Mouse (Mus musculus): ENCODE measurements around the gene Il17re. TPM values are rescaled to one million over a fixed set of nuclear protein-coding genes. Genes with fewer than 3 reads are reported as not detected.
A peak's percentile ranks its signal among the peaks of the same experiment; 100 is the strongest.

The Il17re gene
- polyA plus RNA-seq, 1 experiment from 2014 or later = 1.6 TPM

DNA sequence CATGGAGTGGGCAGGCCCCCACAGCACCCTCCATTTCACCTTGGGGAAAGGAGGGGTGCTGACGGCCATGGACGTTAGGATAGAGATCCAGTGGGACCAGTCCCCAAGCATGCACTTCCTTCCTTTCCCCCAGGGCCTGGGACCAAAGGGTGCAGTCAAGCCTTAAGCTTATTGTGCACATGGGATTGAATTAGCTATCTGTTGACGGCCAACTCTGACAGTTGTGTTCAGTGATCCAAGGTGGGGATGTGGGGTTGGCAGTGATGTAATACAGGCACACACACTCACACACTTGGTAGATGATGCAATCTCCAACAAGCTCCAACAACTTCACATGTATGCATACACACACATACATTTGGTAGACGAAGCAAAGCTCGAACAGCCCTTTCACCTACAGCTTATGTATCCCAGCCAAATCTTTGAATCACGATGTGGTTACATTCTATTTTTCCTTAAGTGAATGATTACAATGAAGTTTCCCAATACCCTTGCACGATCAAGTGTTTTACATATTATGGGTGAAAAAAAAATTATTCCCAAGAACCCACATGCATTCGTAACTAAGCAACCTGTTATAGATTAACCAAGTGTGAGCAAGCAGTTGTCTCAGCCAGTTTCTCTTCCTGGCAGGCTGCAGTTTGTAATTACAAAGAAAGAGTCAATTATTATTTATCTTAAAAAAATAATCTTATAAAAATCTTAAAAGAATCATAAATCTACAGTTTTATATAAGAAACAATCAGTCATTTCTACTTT lies 13.9 kb upstream of the Il17re start:
- H3K4me3 ChIP-seq = no peak overlapping the region
- ATAC-seq (ENCODE audit: low FRiP score, low read depth) = no peak
- H3K36me3 ChIP-seq = peaks cover 32% of the 10 kb centered on the region
- H3K9ac ChIP-seq = no peak overlapping the region
- H3K4me2 ChIP-seq (replicated peaks) = no peak overlapping the region
- no peak overlapping the region for H3K27ac ChIP-seq
- WGBS = 91% methylated on average over 8 of the region's 8 CpGs
- no peaks in the 10 kb centered on the region for H3K27me3 ChIP-seq (replicated peaks)
- peaks cover 6% of the 10 kb centered on the region for H3K4me1 ChIP-seq
- H3K9me3 ChIP-seq = no peaks in the 10 kb centered on the region

DNA sequence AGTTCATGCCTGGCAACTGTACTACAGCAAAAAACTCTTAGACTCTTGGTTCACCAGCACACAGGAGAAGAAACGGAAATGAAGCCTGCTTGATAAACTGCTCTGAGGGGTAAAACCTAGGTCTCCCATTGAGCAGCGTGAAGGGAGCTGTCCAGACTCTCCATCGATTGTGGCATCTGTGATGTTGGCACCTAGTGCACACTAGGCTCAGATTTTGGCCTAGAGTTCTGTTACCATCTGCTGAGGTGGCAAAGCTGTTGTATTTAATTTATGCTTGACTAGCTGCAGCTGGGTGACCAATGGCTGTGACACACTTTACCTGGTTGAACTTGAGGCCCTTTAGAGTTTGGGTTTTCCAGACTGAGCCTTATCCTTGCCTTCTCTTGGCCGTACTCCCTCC lies 10.6 kb upstream of the Il17re start:
- 94% methylated on average over 4 of the region's 4 CpGs for WGBS
- Histone ChIP-seq H3K9me3 (no peaks in the 10 kb centered on the region), H3K27me3 (replicated peaks) (no peaks in the 10 kb centered on the region), H3K4me1 (peaks cover 6% of the 10 kb centered on the region), H3K36me3 (peaks cover 32% of the 10 kb centered on the region), H3K27ac (no peak overlapping the region), H3K9ac (no peak overlapping the region), H3K4me2 (replicated peaks) (no peak overlapping the region), H3K4me3 (no peak overlapping the region)
- no peak for ATAC-seq (ENCODE audit: low FRiP score, low read depth)

DNA sequence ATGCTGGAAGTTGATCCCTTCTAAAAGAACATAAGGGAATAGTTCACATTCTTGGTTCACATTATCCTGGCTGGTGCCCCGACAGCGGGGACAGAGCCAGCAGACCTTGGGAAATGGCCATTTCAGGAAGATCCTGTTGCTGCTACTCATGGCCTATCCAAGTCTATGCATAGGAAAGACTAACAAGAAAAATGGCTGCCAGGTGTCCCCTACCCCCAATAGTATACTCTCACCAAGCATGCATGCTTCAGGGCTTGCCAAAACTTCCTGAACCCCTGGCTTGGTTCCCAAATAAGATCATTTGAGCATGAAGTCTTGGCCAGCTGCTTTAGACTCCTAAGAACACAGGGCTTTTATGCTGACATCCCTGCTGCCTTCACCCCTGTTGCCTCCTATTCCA lies 6.4 kb upstream of the Il17re start:
- Histone ChIP-seq H3K27ac (no peak overlapping the region), H3K27me3 (replicated peaks) (no peaks in the 10 kb centered on the region), H3K9me3 (no peaks in the 10 kb centered on the region), H3K36me3 (peaks cover 25% of the 10 kb centered on the region), H3K4me1 (no peaks in the 10 kb centered on the region), H3K4me3 (no peak overlapping the region), H3K4me2 (replicated peaks) (no peak overlapping the region), H3K9ac (no peak overlapping the region)
- no peak for ATAC-seq (ENCODE audit: low FRiP score, low read depth)
- WGBS = 80% methylated on average over 2 of the region's 2 CpGs

DNA sequence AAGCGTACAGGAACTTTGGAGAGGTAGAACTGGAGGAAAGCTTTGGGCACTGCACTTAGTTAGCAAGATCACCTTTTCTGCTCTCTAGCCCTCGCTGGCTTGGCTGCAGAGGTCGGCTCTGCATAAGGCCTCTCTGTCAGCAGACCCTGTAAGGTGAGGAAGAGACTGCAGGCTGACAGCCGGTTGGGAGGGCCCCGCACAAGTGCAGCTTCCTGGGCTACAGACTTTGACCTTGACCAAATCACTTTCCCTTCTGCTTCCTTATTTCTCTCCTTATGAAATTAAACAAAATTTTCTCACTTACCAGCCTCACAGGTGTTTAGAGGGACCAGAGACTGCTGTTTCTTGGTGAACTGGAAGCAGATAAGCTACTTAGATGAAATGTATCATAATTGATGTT lies 3.3 kb upstream of the Il17re start:
- Histone ChIP-seq H3K27me3 (replicated peaks) (no peaks in the 10 kb centered on the region), H3K4me3 (no peak overlapping the region)

DNA sequence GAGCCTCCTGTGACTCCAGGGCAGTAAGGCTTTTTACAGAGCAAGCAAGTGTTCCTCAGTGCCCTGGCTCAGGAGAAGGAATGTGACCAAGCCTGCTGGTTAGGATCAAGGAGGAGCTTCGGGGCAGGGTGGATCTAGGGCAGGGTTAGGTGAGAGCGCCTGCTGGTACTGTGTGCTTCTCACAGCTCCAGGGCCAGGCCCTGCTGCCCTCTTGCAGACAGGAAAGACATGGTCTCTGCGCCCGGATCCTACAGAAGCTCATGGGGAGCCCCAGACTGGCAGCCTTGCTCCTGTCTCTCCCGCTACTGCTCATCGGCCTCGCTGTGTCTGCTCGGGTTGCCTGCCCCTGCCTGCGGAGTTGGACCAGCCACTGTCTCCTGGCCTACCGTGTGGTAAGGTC lies 351 bp downstream of the Il17re start:
- H3K27ac ChIP-seq = no peak overlapping the region
- H3K36me3 ChIP-seq = no peaks in the 10 kb centered on the region
- no peak overlapping the region for H3K4me2 ChIP-seq (replicated peaks)
- H3K9ac ChIP-seq = no peak overlapping the region
- H3K9me3 ChIP-seq = no peaks in the 10 kb centered on the region
- WGBS = 69% methylated on average over 10 of the region's 10 CpGs
- ATAC-seq (ENCODE audit: low FRiP score, low read depth) = no peak
- no peak overlapping the region for H3K4me3 ChIP-seq
- H3K27me3 ChIP-seq (replicated peaks) = no peaks in the 10 kb centered on the region
- no peaks in the 10 kb centered on the region for H3K4me1 ChIP-seq

More for the DNA sequence above, 3.3 kb upstream of the Il17re start:
- no peak overlapping the region for H3K4me2 ChIP-seq (replicated peaks)
- H3K36me3 ChIP-seq = no peaks in the 10 kb centered on the region
- no peak for ATAC-seq (ENCODE audit: low FRiP score, low read depth)
- H3K9me3 ChIP-seq = no peaks in the 10 kb centered on the region
- H3K27ac ChIP-seq = no peak overlapping the region
- WGBS = 71% methylated on average over 5 of the region's 5 CpGs
- no peaks in the 10 kb centered on the region for H3K4me1 ChIP-seq
- H3K9ac ChIP-seq = no peak overlapping the region

DNA sequence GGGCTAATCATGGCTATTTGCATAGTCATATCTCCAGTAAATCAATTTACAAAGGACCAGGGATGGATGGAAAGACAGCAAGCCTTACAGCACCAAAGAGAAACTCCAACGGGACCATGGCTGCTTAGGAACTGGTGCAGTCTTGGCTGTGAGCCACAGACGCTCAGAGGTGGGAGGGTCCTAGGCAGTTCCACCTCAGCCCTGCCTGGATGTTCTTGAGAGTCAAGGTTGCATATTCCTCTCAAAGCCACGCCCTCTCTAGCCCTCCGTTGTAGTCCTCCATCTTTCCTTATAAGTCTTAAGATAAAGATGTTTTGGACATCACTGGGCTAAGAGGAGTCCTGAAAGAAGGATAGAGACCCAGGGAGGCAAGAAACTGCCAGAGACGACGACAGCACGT lies 5.8 kb downstream of the Il17re start:
- WGBS = 67% methylated on average over 7 of the region's 7 CpGs

DNA sequence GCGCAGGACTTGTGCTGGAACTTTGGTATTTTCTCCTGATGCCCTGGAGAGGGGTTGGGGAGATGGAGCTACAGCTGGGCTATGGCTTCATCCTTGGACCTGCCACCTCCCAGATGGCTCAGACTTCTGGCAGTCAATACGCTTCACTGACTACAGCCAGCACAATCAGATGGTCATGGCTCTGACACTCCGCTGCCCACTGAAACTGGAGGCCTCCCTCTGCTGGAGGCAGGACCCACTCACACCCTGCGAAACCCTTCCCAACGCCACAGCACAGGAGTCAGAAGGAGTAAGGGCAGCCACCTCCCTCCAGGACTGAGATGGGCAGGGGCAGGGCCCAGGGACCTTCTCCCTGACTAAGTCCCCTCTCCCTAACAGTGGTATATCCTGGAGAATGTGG lies 7.3 kb downstream of the Il17re start:
- Histone ChIP-seq H3K36me3 (no peaks in the 10 kb centered on the region), H3K27me3 (replicated peaks) (peaks cover 13% of the 10 kb centered on the region), H3K9me3 (no peaks in the 10 kb centered on the region), H3K4me2 (replicated peaks) (no peak overlapping the region), H3K4me3 (no peak overlapping the region), H3K4me1 (peaks cover 11% of the 10 kb centered on the region), H3K27ac (no peak overlapping the region), H3K9ac (no peak overlapping the region)
- no peak for ATAC-seq (ENCODE audit: low FRiP score, low read depth)
- WGBS = 56% methylated on average over 5 of the region's 5 CpGs

More for the DNA sequence above, 5.8 kb downstream of the Il17re start:
- Histone ChIP-seq H3K9me3 (no peaks in the 10 kb centered on the region), H3K36me3 (no peaks in the 10 kb centered on the region), H3K4me2 (replicated peaks) (no peak overlapping the region), H3K9ac (no peak overlapping the region), H3K27me3 (replicated peaks) (no peaks in the 10 kb centered on the region), H3K27ac (no peak overlapping the region), H3K4me3 (no peak overlapping the region), H3K4me1 (0 out of 2 replicates have a peak, but pooled peaks cover 4% of the 10 kb centered on the region)
- ATAC-seq (ENCODE audit: low FRiP score, low read depth) = no peak

DNA sequence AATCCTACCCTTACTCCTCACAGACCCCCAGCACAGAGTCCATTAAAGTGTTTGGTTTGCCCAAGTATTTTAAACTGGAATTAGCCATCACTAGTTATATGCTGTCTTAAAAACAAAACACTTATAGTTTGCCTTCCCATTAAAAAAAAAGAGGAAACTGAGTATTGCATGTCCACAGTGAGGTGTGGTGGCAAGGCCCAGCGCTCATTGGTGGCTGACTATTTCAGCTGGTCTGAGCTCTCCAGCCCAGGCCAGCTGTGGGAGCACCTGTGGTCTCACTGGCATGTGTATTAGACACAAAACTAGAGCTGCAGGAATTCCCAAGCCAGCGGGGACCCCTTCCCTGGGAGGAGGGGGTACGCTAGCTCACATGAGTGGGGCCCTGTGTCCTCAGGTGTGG lies 10.2 kb downstream of the Il17re start:
- H3K4me3 ChIP-seq = no peak overlapping the region
- peaks cover 24% of the 10 kb centered on the region for H3K27me3 ChIP-seq (replicated peaks)
- no peak for ATAC-seq (ENCODE audit: low FRiP score, low read depth)
- peaks cover 11% of the 10 kb centered on the region for H3K4me1 ChIP-seq
- H3K27ac ChIP-seq = no peak overlapping the region
- H3K9me3 ChIP-seq = no peaks in the 10 kb centered on the region
- WGBS = 66% methylated on average over 3 of the region's 3 CpGs
- peak overlapping the region; percentile 66 for H3K4me2 ChIP-seq (replicated peaks)
- no peak overlapping the region for H3K9ac ChIP-seq
- no peaks in the 10 kb centered on the region for H3K36me3 ChIP-seq

DNA sequence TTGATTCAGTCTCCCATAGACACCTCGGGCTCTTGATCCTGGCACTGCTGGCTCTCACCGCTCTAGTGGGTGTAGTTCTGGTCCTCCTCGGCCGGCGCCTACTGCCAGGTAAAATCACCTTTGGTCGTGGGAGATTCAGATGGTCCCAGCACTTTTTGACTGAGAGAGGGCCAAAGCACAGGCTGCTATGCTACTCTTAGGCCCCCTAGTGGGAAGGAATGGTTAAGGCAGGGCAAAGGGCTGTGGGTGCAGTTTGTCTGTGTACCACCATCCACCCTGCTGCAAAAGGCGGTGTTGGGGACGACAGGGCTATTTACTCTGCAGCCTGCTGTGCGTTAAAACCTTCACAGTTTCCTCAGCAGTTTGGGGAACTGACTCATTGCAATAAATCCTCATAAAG lies 10.7 kb downstream of the Il17re start:
- H3K9ac ChIP-seq = no peak overlapping the region
- H3K27me3 ChIP-seq (replicated peaks) = peaks cover 24% of the 10 kb centered on the region
- H3K4me3 ChIP-seq = peak overlapping the region; percentile 33
- 7% methylated on average over 9 of the region's 9 CpGs for WGBS
- H3K4me2 ChIP-seq (replicated peaks) = peak overlapping the region; percentile 66
- ATAC-seq (ENCODE audit: low FRiP score, low read depth) = peak; percentile 74
- no peaks in the 10 kb centered on the region for H3K9me3 ChIP-seq
- H3K36me3 ChIP-seq = no peaks in the 10 kb centered on the region
- no peak overlapping the region for H3K27ac ChIP-seq
- peaks cover 11% of the 10 kb centered on the region for H3K4me1 ChIP-seq

DNA sequence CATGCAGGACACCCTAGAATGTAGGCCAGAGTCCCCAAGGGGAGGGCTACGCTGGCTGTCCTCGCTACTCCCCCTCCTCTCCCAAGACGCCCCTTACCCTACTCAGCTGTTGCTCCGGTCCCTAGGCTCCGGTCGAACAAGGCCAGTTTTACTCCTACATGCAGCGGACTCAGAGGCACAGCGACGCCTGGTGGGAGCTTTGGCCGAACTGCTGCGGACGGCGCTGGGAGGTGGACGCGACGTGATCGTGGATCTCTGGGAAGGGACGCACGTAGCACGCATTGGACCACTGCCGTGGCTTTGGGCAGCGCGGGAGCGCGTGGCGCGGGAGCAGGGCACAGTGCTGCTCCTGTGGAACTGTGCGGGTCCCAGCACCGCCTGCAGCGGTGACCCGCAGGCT lies 11.1 kb downstream of the Il17re start:
- no peak overlapping the region for H3K27ac ChIP-seq
- H3K9ac ChIP-seq = peak overlapping the region; percentile 44; the same call in 1 of the 2 replicates
- no peaks in the 10 kb centered on the region for H3K36me3 ChIP-seq
- WGBS = under 1% methylated on average over 31 of the region's 31 CpGs
- peak; percentile 72 for ATAC-seq (ENCODE audit: low FRiP score, low read depth)
- peaks cover 11% of the 10 kb centered on the region for H3K4me1 ChIP-seq
- H3K9me3 ChIP-seq = no peaks in the 10 kb centered on the region
- peaks cover 26% of the 10 kb centered on the region for H3K27me3 ChIP-seq (replicated peaks)
- peak overlapping the region; percentile 33 for H3K4me3 ChIP-seq
- peak overlapping the region; percentile 66 for H3K4me2 ChIP-seq (replicated peaks)

DNA sequence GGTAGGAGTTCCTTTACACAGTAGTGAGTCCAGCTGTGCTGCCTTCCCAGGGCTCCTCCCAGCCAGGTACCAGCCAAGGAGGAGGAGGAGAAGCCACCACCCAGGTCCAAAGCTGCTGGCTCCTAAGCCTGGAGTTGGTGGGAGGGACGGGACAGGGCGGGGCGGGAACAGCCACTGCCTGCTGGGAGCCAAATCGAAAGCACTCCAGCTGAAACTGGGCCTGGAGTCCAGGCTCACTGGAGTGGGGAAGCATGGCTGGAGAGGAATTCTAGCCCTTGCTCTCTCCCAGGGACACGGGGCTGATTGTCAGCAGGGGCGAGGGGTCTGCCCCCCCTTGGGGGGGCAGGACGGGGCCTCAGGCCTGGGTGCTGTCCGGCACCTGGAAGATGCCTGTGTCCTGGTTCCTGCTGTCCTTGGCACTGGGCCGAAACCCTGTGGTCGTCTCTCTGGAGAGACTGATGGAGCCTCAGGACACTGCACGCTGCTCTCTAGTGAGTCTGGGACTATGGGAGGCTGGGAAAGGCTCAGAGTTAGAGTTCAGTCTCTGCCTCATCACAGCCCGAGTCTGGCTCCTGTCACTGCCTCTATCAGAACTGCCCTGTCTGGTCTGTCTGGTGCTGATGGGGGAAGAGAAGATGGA lies 13.1 kb downstream of the Il17re start, which contains the start of gene Il17rc:
Gene Il17rc, plus strand, starts transcription at position 131 of the 640 bp plus-strand sequence.
- peak within 1 kb of the TSS; percentile 20; the same call in 1 of the 2 replicates for H3K4me2 ChIP-seq (replicated peaks)
- 23% methylated on average over 12 of the region's 12 CpGs for WGBS
- no peak within 1 kb of the TSS for H3K9ac ChIP-seq
- peaks cover 11% of the 10 kb centered on the region for H3K4me1 ChIP-seq
- H3K27me3 ChIP-seq (replicated peaks) = peaks cover 26% of the 10 kb centered on the region
- ATAC-seq (ENCODE audit: low FRiP score, low read depth) = no peak
- H3K4me3 ChIP-seq = no peak within 1 kb of the TSS
- no peaks in the 10 kb centered on the region for H3K36me3 ChIP-seq
- H3K27ac ChIP-seq = no peak within 1 kb of the TSS
- no peaks in the 10 kb centered on the region for H3K9me3 ChIP-seq

DNA sequence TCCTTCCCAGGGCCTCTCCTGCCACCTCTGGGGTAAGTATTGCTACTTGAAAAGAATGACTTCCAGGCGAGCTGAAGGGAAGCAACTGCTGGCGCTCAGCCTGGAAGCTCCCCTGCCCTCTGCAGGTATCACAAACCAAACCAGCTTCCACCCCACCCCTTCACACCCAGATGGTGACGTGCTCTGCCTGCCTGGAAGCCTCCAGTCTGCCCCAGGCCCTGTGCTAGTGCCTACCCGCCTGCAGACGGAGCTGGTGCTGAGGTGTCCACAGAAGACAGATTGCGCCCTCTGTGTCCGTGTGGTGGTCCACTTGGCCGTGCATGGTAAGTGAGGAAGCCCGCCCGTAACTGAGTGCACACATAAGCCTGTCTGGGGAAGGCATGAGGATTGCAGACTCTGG lies 13.8 kb downstream of the Il17re start:
- H3K4me2 ChIP-seq (replicated peaks) = no peak overlapping the region
- H3K4me1 ChIP-seq = peaks cover 11% of the 10 kb centered on the region
- H3K36me3 ChIP-seq = no peaks in the 10 kb centered on the region
- H3K4me3 ChIP-seq = no peak overlapping the region
- no peak for ATAC-seq (ENCODE audit: low FRiP score, low read depth)
- no peaks in the 10 kb centered on the region for H3K9me3 ChIP-seq
- no peak overlapping the region for H3K9ac ChIP-seq
- peaks cover 26% of the 10 kb centered on the region for H3K27me3 ChIP-seq (replicated peaks)
- 68% methylated on average over 10 of the region's 10 CpGs for WGBS
- no peak overlapping the region for H3K27ac ChIP-seq
